Mouse (Mus musculus): ENCODE results near the gene Gemin2.
"Not testable (repeated sequence)": the region's sequence is repeated elsewhere in the genome, so short reads cannot be mapped to it uniquely, and the experiment has no call there.

Gemin2 gene

DNA sequence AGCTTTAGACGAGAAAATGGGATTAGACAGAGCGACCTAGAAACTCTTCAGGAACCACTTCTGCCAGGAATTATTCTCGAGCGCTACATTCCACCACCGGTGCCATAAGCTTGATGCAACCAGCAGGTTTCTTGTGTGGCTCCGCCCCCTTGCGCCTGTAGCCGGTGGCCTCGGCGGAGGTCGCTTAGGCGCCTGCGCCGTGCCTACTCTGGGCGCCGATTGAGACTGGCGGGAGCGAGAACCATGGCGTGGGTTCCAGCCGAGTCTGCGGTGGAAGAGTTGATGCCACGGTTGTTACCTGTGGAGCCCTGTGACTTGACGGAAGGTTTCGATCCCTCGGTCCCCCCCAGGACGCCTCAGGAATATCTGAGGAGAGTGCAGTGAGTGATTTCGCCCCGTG, at the start of gene Gemin2:
Gene Gemin2, plus strand, starts transcription at position 160 of the 400 bp plus-strand sequence.
- in situ Hi-C loops (cut with MseI, MboI) = no loop called here

DNA sequence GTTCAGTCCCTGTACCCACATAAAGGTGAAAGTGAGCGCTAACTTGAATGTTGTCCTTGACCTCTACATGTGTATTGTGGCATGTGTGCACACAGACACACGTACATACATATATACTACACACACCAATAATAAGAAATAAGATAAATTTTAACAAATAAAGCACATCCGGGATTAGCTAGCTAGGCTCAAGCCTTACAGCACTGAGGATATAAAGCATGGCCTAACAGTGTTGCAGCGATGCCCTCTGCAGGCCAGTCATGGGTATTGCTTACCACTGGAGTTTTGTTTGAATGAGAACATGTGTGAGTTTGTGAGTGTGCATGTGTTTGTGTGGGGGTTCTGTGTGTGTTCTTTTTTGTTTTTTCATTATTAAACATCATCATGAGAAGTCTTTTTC, 48.6 kb upstream of the Gemin2 start:
- in situ Hi-C loops (cut with MseI, MboI) = no loop called here

DNA sequence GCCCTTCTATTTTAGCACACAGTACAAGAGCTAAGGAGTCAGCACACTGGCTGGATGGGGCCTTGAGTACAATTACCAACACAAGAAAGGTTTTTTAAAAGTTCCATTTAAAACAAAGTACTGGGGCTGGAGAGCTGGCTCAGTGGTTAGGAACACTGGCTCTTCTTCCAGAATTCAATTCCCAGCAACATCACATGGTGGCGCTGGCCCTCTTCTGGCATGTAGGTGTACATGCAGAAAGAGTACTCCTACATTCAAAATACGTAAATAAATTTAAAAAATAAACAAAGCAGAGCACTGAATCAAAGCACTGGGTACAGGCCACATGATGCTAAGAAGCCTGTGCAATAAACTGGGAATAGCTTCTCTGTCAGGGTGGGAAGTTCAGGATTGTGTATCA, 36.2 kb upstream of the Gemin2 start:
- in situ Hi-C loops (cut with MseI, MboI) = no loop called here

DNA sequence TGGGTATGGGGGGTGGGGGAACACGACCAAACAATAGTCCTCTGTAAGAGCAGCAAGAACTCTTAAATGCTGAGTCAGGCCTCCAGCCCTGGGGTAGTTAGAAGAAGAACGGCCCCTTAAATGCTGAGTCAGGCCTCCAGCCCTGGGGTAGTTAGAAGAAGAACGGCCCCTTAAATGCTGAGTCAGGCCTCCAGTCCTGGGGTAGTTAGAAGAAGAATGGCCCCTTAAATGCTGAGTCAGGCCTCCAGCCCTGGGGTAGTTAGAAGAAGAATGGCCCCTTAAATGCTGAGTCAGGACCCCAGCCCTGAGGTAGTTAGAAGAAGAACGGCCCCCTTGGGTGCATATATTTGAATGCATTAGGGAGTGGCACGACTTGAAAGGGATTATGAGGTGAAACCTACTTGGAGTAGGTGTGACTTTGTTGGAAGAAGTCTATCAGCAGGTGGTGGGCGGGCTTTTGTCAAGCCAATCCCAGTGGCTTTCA, 32.0 kb upstream of the Gemin2 start:
- in situ Hi-C loops (cut with MseI, MboI) = not testable (repeated sequence)

DNA sequence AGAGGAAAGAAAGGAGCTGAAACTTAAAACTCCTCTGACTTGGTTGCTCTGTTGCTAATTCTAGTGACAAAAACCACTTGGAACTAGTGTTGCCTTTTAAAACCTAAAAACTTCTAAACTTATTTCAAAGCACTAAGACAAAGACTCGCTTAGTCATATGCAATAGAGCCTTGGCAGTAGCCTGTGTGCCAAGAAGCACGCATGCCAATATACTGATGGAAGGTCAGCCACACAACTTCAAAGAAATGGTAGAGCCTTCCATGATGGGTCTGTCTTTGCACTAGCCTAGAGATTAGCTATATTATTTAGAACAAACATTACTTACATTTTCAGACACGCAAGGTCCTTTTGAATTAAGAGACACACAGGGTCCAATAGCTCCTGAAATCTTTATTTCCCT, 27.4 kb upstream of the Gemin2 start:
- in situ Hi-C loops (cut with MseI, MboI) = no loop called here

DNA sequence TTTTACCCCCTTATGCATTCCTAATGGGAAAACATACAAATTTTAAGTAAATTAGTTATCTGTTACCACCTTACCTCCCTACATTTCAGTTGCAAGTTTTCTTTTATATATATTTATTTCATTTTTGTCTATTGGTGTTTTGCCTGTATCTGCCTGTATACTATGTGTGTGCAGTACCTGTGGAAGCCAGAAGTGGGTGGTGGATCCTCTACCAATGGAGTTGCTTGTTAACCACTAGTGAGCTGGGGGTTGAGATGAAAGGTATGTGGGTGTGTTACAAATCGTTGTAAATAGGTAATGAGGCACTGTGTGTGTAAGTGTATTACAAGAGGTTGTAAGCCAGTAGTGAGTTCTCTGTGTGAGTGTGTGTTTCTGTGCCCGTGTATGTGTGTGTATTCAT, 2.7 kb upstream of the Gemin2 start:
- in situ Hi-C loops (cut with MseI, MboI) = no loop called here

DNA sequence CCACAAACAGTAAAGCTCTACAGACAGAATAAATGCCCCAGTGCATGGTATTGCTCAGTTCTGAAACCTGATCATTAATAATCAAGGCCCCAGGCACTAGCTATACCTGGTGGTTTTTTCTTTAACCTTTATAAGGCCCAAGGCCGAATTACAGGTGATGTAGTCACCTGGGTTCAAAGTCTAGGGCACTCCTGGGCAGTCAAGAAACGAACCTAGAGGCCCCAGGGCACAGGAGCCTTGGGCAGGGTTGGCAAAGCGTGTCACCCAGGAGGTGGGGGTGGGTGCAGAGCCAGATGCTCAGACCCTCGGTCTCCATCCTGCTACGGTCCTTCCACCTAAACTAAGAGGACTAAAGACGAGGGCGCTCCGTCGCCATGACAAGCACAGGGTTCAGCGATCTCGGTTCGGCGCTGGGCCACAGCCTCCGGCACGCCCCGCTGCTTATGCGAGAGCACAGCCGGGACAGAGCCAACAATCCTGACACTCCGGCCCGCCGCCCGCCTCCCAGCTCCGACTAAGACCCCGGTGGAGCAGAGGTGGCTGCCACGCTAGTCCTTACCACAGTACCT, 1.8 kb upstream of the Gemin2 start:
- in situ Hi-C loops (cut with MseI, MboI) = no loop called here

DNA sequence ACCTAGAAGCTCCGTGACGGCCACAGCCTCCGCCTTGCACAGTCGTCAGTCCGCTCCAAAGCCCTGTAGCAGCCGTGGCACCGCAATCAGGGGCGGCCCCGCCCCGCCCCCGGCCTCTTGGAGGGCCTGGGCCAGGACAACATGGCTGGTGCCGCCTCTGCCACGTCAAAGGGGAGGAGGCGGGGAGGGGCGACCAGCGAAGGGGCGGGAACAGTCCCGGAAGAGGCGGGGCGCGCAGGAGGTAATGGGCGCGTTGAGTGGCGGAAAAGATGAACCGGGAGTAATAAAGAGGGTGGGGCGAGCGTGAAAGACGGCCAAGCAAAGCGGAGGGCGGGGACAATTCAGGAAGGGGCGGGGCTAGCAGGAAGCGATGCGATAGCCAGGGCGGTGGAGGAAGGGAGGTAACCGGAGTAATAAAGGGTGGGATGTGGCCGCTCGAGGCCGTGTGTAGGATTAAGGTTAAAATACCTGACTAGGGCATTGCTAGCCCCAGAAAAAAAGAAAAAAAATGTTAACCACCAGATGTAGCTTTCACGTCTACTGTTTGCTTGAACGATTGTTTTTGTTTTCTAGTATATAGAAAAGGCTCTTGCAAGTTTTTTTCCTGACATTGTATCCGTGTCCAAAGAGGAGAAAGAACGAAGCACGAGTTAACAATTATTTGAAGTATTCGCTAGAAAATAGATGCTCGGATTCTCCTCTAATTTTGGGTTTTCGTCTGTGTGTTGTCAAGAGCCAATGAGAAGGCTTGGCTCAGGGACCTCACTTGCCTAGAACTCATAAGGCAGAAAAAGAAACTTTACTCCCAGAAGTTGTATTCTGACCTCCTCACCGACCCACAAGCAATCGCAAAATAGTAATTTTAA, 1.1 kb upstream of the Gemin2 start, which contains the start of gene Sec23a:
Gene Sec23a, minus strand, starts transcription at position 174 of the 866 bp plus-strand sequence.
- in situ Hi-C loops (cut with MseI, MboI) = no loop called here

DNA sequence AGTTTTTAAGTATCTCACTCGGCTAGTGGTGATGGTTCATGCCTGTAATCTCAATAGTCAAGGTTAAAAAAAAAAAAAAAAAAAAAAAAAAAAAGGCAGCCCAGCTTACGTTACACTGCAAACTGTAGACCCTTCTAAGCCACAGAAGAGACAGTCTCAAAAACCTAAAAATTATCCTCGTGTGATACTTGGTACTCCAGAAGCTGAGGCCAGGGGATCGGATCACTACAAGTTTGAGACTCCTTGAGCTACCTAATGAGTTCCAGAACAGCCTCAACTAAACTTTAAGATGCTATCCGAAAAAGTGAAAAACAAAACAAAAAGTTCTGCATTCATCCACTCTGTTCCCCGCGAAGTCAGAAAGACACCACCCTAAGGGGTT, 492 bp upstream of the Gemin2 start:
- in situ Hi-C loops (cut with MseI, MboI) = no loop called here

DNA sequence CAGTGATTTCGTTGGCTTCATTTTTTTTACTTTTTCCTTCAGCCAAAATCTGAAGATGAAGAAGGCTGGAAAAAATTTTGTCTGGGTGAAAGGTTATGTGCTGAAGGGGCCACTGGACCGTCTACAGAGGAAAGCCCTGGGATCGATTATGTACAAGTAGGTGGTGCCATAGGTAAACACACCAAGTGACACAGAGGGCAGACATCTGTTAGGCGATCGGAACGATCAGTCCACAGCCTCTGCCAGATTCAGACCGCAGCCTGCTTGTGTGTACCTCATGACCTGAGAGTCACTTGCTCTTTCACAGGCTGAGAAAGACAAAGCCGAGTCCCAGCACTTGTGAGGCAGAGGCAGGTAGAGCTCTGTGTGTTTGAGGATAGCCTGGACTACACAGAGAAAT, 4.8 kb downstream of the Gemin2 start:
- in situ Hi-C loops (cut with MseI, MboI) = no loop called here

DNA sequence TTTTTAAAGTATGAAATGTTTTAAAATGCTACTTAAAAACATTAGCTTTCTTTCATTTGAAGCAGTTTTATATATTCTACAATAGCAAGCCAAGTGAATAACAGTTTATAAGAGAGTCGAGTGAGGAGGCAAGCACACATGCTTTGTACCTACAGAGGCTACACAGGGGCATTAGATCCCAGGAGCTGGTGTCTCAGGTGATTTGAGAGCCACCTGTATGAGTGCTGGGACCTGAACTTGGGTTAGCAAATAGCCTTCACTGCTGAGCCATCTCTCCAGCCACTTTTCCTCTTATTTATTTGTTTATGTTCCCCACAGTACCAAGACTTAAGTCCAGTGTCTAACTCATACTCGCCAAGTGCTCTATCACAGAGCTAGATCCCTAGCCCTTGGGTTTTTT, 6.7 kb downstream of the Gemin2 start:
- in situ Hi-C loops (cut with MseI, MboI) = no loop called here

DNA sequence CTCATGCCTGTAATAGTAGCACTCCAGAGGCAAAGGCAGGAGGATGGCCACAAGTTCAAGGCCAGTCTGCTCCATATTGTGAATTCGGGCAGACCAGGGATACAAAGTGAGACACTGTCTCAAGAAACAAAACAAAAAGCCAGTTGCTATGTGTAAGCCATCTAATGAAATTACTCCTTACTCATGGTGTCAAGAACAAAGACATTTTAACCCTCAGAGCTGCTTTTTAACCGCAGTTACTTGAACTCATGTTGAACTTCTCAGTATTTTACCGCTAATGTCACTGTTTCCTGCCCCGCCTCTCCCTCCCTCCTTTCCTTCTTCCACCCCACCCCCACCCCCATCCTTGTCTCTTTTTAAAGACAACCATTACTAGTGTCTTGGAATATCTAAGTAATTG, 8.1 kb downstream of the Gemin2 start:
- in situ Hi-C loops (cut with MseI, MboI) = no loop called here

DNA sequence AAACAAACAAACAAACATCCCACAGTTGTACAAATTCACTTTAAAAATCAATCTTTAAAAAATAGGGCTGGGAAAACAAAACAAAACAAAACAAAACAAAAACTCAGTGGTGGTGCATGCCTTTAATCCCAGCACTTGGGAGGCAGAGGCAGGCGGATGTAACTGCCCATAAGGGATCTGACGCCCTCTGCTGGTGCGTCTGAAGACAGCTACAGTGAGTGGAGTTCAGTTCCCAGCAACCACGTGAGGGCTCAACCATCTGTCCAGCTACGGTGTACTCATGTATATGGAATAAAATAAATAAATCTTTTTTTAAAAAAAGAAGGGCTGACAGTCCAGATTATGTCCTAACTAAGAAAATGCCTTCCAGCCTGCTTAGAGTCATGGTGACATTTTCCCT, 18.9 kb downstream of the Gemin2 start:
- in situ Hi-C loops (cut with MseI, MboI) = no loop called here

DNA sequence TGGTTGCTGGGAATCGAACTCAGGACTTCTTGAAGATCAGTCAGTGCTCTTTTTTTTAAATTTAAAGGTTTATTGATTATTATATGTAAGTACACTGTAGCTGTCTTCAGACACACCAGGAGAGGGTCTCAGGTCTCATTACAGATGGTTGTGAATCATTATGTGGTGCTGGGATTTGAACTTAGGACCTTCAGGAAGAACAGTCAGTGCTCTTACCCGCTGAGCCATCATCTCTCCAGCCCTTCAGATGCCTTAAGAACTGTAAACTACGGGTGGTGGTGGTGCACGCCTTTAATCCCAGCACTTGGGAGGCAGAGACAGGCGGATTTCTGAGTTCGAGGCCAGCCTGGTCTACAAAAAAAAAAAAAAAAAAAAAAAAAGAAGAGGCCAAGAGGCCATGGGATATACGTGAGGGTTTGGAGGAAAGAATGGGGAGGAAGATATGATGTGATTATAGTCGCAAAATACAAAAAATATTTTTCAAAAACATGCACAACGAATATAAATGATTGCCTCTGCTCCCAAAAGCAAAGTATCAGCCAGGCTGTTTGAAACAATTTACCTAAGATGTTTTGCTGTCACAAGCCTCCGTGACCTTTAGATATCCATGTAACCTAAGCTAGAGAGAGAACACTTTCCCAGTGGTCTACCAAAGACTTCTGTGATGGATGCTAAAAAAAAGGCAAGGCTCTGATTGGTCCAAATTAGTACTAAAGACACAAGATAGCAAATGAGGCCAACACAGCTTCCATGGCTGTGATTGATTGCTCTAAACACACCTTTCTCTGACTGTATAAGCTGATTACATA, 26.2 kb downstream of the Gemin2 start:
- in situ Hi-C loops (cut with MseI, MboI) = no loop called here

DNA sequence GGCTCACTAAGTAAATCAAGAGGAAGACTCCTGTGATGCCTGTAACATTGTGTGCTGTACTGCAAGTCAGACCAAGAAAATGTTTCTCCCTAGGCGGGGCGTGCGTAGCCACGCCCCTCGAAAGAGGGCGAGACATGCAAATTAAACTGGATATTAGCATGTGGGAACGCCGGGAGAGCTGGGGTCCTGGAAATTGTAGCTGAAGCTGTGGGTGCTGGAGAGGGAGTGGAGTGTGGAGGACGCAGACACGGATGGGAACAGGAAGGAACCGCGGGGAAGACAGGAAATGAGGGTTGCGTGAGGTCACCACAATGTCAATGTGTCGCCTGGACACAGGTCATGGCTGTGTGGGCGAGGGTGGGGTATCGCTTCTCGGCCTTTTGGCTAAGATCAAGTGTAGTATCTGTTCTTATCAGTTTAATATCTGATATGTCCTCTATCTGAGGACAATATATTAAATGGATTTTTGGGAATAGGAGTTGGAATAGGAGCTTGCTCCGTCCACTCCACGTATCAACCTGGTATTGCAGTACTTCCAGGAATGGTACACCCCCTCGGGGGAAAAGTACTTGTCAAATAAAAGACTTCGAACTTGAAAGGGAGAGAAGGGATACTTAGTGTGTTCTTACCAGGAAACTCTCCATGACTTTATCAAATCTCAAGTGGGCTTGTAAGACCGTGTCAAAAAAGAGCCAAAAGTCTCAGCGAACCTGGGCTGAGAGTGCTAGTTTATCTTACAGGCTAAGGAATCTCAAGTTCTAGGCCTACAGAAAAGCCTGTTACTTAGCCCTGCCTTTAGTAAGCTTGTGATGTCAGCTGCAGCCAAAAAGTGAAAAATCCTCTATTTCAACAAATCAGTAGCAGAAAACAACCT, 27.0 kb downstream of the Gemin2 start:
- in situ Hi-C loops (cut with MseI, MboI) = no loop called here

DNA sequence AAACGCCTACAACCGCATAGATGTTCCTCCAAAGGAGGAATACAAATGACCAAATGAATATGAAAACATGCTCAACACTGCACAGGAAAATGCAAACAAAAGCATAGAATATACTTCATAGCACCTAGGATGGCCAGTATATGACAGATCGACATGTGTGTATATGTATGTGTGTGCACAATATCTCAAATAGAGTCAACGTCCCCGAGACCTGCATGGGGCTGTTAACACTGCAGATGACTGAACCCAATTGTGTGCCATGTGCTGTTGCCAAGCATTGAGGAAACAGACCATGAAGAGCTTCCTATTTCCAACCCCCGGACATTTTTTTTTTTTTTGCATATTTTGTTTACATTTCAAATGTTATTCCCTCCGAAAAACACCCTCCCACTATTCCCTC, 27.7 kb downstream of the Gemin2 start:
- in situ Hi-C loops (cut with MseI, MboI) = no loop called here

DNA sequence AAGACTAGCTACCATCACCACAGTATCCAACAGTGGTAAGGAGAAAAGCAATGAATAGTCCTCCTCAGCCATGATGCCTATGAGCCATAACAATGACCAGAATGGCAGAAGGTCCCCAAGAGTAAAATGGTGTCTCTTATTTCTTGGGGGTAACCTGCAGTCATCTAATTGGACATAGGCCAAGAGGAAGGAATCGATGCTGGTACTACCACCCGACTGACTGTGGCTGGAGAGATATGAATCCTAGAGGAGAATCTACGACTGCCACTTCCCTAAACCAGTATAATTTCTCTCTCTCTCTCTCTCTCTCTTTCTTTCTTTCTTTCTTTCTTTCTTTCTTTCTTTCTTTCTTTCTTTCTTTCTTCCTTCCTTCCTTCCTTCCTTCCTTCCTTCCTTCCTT, 39.3 kb downstream of the Gemin2 start:
- in situ Hi-C loops (cut with MseI, MboI) = no loop called here

DNA sequence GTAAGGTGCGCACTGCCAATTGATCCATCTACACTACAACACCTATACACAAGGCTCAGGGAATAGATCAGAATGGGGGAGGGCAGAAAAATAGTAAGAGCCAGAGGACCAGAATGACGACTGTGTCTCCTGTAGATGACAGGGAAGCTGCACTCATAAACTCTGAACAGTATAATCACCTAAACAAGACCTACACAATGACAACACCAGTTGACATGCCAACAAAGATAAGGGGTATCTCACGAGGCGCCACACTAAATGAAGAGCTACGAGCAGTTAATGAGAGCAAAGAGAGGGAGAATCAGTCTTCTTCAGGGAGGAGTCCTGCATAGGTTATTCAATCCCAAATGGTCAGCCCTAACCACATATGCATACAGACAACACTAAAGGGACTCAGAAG, 40.0 kb downstream of the Gemin2 start:
- in situ Hi-C loops (cut with MseI, MboI) = no loop called here

DNA sequence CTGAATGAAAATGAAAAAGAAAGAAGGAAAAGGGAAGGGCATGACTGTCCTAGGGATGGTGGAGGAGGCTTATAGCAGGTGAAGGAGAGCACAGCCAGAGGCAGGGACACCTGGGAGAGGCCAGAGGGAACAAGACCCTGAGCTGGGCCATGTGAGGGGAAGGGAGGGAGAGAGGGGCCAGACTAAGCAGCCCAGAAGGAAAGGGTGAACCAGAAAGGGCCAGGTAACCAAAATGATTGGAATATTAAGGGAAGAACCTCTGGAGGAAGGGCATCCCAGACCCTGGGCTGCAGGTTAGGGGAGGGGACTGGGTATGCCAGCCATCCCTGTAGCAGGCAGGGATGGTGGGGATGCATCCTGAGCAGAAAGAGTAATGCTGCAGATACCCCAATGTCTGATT, 40.8 kb downstream of the Gemin2 start:
- in situ Hi-C loops (cut with MseI, MboI) = no loop called here

DNA sequence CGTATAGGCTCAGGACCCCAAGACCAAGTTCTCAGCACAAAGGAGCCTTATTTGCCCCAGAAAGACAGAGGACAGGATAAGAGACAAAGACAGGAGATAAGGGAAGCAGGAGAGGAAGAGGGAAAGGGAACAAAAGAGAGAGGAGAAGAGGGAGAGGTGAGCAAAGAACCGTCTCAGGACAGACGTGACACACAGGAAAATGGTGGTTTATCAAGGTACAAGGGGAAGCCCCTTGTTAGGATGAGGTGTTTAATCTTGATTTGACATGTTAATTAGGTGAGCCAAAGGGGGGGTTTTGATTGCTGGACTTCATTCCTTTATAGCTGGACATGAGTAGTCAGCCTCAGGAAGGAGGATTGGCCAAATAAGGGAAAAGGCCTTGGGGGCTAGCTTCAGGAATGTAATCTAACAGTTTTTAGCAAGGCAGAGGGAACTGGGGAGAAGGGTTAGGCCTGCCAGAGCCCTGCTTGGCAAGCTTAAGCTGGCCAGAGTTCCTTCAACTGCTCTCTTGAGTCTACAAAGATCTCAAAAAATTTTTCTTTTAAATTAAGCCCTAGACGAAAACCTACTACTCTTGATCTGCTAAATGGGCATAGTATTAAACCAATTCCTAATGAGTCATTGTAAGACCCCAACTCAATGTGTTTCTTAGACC, 42.1 kb downstream of the Gemin2 start:
- in situ Hi-C loops (cut with MseI, MboI) = no loop called here

DNA sequence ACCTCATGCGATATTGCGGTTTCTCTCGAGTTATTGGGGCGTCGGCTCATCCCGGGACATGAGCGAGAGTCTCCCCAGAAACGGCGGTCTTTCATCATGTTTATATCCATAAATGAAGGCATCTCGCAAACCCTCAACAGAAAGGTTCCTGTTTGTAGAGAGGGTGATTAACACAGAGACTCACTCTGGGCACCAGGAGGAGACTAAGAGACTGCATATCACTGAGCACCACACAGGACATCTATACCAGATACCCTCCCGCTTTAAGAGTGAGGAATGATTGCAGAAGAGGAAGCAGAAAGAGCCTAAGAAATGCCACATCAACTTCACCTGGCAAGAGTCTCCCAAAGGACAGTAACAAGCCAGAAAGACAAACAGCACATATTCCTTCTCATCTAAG, 43.0 kb downstream of the Gemin2 start:
- in situ Hi-C loops (cut with MseI, MboI) = no loop called here
